Mouse (Mus musculus) stomach, embryonic 15.5 days (tissue): Measurements from ENCODE around the gene Zfhx2. TPM values are rescaled to one million over a fixed set of nuclear protein-coding genes. Genes with fewer than 3 reads are reported as not detected.

Source experiments
- ATAC-seq: fragments of 200-750 bp; cut with Nextera tagmentation; 2 replicates; pipeline ENCODE4 v1.8.0; 2017; ENCODE audit warnings: low read depth, moderate number of reproducible peaks, moderate TSS enrichment; ENCODE audit not compliant: insufficient read depth, low FRiP score
- H3K27ac ChIP-seq: fragments of 300-500 bp; sonication (generic); 2 replicates; pipeline ENCODE4 v1.5.1; 2015; ENCODE audit warnings: mild to moderate bottlenecking, inconsistent platforms
- H3K27me3 ChIP-seq: fragments of 300-500 bp; sonication (generic); replicated peaks from 2 replicates; pipeline ENCODE4 v1.6.1; 2015; ENCODE audit warnings: inconsistent platforms
- H3K36me3 ChIP-seq: fragments of 300-500 bp; sonication (generic); 2 replicates; pipeline ENCODE4 v1.6.1; 2015; ENCODE audit warnings: inconsistent platforms
- H3K4me1 ChIP-seq: fragments of 300-500 bp; sonication (generic); 2 replicates; pipeline ENCODE4 v1.6.1; 2015; ENCODE audit warnings: inconsistent platforms
- H3K4me2 ChIP-seq: fragments of 300-500 bp; sonication (generic); 2 replicates; pipeline ENCODE4 v1.6.1; 2015; ENCODE audit warnings: mild to moderate bottlenecking, inconsistent platforms
- H3K4me3 ChIP-seq: fragments of 300-500 bp; sonication (generic); replicated peaks from 2 replicates; pipeline ENCODE4 v1.5.1; 2015; ENCODE audit warnings: inconsistent platforms
- H3K9ac ChIP-seq: fragments of 300-500 bp; sonication (generic); 2 replicates; pipeline ENCODE4 v1.6.1; 2015; ENCODE audit warnings: inconsistent platforms
- H3K9me3 ChIP-seq: fragments of 300-500 bp; sonication (generic); 2 replicates; pipeline ENCODE4 v1.6.1; 2016; ENCODE audit warnings: inconsistent platforms
- WGBS: fragments of 180-500 bp; shearing (Covaris S2); methylation state at CpG from one replicate; pipeline ENCODE4 v1.1.7; 2015; 5-methylcytosine and 5-hydroxymethylcytosine counted together
- polyA plus RNA-seq: library from polyadenylated mRNA; unstranded; fragments of >200 nt; fragmentation: Nextera tagmentation; extraction: Ambion mirVana; gene quantifications from 2 replicates; pipeline ENCODE4 v1.2.1, GENCODE M21; 2015

Zfhx2 gene
- polyA plus RNA-seq, 1 experiment from 2014 or later: 4.4 TPM

DNA sequence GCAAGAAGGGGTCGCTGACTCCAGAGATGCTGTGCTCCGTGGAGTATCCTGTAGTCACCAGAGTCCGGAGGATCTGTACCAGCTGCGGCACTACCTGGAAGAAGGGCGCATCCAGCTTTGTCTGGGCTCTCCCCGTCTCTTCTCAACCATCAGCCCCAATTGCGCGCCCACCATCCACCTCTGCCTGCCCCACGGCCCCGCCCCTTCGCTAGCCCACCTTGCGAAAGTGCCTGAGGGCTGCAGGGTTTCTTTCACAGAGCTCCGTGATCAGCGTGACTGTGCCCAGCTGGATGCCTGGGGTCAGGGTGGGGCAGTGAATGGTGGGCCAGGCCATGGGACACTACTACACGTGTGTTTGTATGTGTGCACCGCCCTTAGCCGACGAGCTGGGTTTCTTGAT lies 12.2 kb upstream of the Zfhx2 start:
- no peak overlapping the region for H3K4me2 ChIP-seq

DNA sequence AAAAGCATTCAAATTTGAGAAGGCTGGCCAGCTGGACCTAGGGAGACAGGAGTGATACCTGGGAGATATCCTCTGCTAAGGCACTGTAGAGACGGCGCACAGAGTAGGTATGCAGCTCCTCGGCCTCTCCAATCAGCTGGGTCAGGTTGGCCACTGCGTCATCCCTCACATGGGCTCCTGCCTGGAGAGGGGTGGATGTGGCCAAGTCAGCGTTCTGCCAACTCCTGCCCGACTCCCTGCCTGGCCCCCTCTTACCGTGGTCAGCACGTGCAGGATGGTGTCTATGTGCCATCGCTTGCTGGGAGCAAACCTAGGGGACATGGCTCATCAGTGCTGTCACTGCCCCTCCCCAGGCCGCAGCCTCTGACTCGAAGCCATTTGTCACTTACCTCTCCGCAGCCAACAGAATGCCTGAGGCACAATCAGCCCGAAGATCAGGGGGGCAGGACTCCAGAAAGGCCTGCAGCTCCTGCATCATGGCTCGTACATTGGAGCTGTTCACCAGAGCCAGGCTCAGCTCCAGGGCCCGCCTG lies 10.2 kb upstream of the Zfhx2 start:
- H3K36me3 ChIP-seq: peaks cover 6% of the 10 kb centered on the region; the same call in 1 of the 2 replicates
- H3K27ac ChIP-seq: no peak overlapping the region
- H3K9ac ChIP-seq: no peak overlapping the region
- WGBS: 76% methylated on average over 15 of the region's 15 CpGs
- no peaks in the 10 kb centered on the region for H3K27me3 ChIP-seq
- no peak overlapping the region for H3K4me2 ChIP-seq
- H3K9me3 ChIP-seq: no peaks in the 10 kb centered on the region
- no peak for ATAC-seq
- H3K4me3 ChIP-seq: no peak overlapping the region
- H3K4me1 ChIP-seq: peaks cover 21% of the 10 kb centered on the region

More for the DNA sequence above, 12.2 kb upstream of the Zfhx2 start:
- peaks cover 29% of the 10 kb centered on the region for H3K4me1 ChIP-seq
- no peak overlapping the region for H3K4me3 ChIP-seq
- peaks cover 6% of the 10 kb centered on the region; the same call in 1 of the 2 replicates for H3K36me3 ChIP-seq
- no peaks in the 10 kb centered on the region for H3K27me3 ChIP-seq
- H3K27ac ChIP-seq: no peak overlapping the region
- no peaks in the 10 kb centered on the region for H3K9me3 ChIP-seq
- WGBS: 80% methylated on average over 18 of the region's 18 CpGs
- no peak for ATAC-seq
- H3K9ac ChIP-seq: no peak overlapping the region

DNA sequence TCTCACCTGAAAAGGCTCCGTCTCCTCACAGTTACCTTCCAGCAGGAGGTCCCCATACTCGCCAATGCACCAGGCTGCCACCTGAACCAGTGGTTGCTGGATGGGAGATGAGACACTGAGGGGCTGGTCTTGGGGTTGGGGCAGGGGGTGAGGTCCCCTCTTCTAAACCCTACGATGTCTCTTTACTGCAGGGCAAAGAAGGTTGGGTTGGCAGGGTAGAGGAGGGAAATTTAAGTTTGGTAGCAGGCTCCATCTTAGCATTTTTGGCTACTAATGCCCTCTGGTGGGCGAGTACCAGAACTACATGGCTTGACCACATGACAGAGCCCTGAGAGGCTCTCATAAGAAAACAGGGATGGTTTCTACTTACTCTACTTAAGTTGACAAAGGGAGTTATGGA lies 9.5 kb upstream of the Zfhx2 start:
- Histone ChIP-seq H3K9me3 (no peaks in the 10 kb centered on the region), H3K36me3 (peaks cover 6% of the 10 kb centered on the region; the same call in 1 of the 2 replicates), H3K27ac (no peak overlapping the region), H3K4me1 (peaks cover 24% of the 10 kb centered on the region), H3K4me2 (no peak overlapping the region), H3K4me3 (no peak overlapping the region), H3K9ac (no peak overlapping the region), H3K27me3 (no peaks in the 10 kb centered on the region)
- 53% methylated on average over 4 of the region's 4 CpGs for WGBS
- no peak for ATAC-seq

DNA sequence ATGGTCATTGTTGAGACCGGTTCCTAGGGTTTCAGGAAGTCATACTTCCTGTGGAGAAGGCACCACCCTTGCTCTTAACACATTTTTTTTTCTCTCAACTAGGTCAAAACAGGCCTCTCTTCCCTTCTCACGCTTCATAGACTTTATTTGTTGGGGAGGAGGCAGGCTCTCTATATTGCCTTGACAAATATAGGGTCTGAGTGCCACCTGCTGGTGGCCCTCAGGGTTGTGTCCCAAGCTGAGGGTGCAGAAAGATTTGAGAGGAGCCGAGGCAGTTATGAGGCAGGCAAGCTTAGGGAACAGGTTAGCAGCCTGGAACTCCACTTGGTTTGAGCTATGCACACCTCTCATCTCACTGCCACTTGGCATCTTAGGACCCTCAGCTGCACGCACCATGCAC lies 5.9 kb upstream of the Zfhx2 start:
- Histone ChIP-seq H3K27ac (0 out of 2 replicates have a peak overlapping the region, but pooled peaks have one; percentile 11), H3K4me2 (no peak overlapping the region), H3K27me3 (no peaks in the 10 kb centered on the region), H3K4me3 (no peak overlapping the region), H3K4me1 (peaks cover 19% of the 10 kb centered on the region), H3K9ac (no peak overlapping the region), H3K36me3 (peaks cover 6% of the 10 kb centered on the region; the same call in 1 of the 2 replicates), H3K9me3 (no peaks in the 10 kb centered on the region)
- no peak for ATAC-seq
- 63% methylated on average over 4 of the region's 4 CpGs for WGBS

DNA sequence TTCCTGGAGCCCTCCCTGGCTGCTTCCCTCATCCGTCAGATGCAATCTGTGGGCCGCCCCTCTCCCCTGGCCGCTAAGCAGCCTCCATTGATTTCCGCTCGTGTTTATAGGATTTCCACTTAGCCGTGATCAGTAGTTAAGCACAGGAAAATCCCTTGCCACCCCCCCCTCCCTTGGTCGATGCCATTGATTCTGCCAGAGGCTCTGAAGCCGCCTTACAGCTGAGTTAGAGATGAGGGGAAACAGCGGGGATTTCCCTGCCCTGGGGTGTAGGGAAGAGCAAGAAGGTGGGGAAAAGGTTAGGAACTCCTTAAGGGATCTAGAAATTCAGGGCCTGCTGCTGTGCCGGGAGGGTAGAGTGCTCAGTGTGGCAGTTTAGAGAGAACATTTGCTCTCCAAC lies 5.5 kb upstream of the Zfhx2 start:
- H3K9ac ChIP-seq: no peak overlapping the region
- H3K4me2 ChIP-seq: no peak overlapping the region
- H3K27ac ChIP-seq: 0 out of 2 replicates have a peak overlapping the region, but pooled peaks have one; percentile 11
- no peak overlapping the region for H3K4me3 ChIP-seq
- H3K36me3 ChIP-seq: peaks cover 6% of the 10 kb centered on the region; the same call in 1 of the 2 replicates
- no peak for ATAC-seq
- 70% methylated on average over 10 of the region's 10 CpGs for WGBS
- H3K4me1 ChIP-seq: peaks cover 19% of the 10 kb centered on the region
- no peaks in the 10 kb centered on the region for H3K9me3 ChIP-seq
- no peaks in the 10 kb centered on the region for H3K27me3 ChIP-seq

DNA sequence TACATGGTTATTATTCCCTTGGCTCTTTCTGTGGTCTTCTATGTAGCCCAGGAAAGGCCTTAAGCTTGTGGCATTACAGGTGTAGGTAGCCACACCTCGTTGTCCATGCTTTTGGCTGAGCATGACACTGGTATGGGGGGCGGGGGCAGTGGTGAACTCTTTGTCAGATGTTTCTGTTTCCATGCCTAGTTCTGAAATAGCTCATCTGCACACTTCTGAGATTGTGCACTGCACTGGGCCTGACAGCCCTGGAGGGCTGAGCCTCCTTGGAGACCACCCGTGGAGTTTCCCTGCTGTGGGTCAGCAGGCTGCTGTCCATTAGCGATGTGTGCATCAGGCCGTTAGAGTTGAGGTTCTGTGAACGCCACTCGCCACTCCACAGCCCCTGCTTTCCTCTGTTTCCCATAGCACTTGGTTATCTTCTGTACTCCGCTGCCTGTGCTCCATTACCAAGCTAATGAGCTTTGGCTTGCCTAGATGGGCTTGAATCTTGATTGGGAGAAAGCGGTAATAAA lies 4.5 kb upstream of the Zfhx2 start:
- 52% methylated on average over 9 of the region's 9 CpGs for WGBS
- Histone ChIP-seq H3K9me3 (no peaks in the 10 kb centered on the region), H3K4me1 (peaks cover 22% of the 10 kb centered on the region), H3K36me3 (peaks cover 6% of the 10 kb centered on the region; the same call in 1 of the 2 replicates), H3K27me3 (no peaks in the 10 kb centered on the region), H3K27ac (no peak overlapping the region), H3K4me2 (peak overlapping the region; percentile 6; the same call in 1 of the 2 replicates), H3K4me3 (no peak overlapping the region), H3K9ac (no peak overlapping the region)
- no peak for ATAC-seq

DNA sequence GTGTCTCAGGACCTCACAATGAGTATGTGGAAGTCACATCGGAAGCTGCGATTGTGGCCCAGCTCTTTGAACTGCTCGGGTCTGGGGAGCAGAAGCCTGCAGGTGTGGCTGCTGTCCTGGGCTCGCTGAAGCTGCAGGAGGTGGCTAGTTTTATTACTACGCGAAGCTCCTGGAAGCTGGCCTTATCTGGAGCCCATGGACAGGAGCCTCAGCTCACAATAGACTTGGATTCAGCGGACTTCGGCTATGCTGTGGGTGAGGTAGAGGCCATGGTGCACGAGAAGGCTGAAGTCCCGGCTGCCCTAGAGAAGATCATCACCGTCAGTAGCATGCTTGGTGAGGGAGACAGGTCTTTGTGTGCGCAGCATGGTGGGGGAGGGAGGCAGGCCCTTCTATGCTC lies 3.5 kb upstream of the Zfhx2 start:
- H3K4me3 ChIP-seq: peak overlapping the region; percentile 75
- no peak for ATAC-seq
- H3K27ac ChIP-seq: 0 out of 2 replicates have a peak overlapping the region, but pooled peaks have one; percentile 3
- H3K9ac ChIP-seq: peak overlapping the region; percentile 59; the same call in 1 of the 2 replicates
- H3K9me3 ChIP-seq: no peaks in the 10 kb centered on the region
- 52% methylated on average over 12 of the region's 12 CpGs for WGBS
- H3K27me3 ChIP-seq: no peaks in the 10 kb centered on the region
- H3K4me1 ChIP-seq: peaks cover 30% of the 10 kb centered on the region
- peak overlapping the region; percentile 72 for H3K4me2 ChIP-seq
- peaks cover 3% of the 10 kb centered on the region; the same call in 1 of the 2 replicates for H3K36me3 ChIP-seq

DNA sequence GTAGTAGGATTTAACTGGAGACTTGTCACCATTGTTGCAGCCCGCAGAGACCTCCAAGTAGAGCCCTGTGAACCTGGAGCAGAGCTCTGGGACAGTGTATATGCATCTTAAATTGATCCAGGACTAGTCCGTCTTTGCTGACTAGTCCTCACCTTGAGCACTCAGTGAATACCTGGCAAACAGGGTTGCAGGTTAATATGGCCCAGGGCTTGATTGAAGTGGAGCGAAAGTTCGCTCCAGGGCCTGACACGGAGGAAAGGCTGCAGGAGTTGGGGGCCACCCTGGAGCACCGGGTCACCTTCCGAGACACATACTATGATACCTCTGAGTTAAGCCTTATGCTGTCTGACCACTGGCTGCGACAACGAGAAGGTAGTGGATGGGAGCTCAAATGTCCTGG lies 3.1 kb upstream of the Zfhx2 start:
- 51% methylated on average over 9 of the region's 9 CpGs for WGBS
- H3K9me3 ChIP-seq: no peaks in the 10 kb centered on the region
- no peaks in the 10 kb centered on the region for H3K27me3 ChIP-seq
- no peaks in the 10 kb centered on the region for H3K36me3 ChIP-seq
- H3K9ac ChIP-seq: peak overlapping the region; percentile 59
- peak overlapping the region; percentile 76 for H3K27ac ChIP-seq
- peaks cover 30% of the 10 kb centered on the region for H3K4me1 ChIP-seq
- H3K4me2 ChIP-seq: peak overlapping the region; percentile 72
- ATAC-seq: no peak
- peak overlapping the region; percentile 75 for H3K4me3 ChIP-seq

DNA sequence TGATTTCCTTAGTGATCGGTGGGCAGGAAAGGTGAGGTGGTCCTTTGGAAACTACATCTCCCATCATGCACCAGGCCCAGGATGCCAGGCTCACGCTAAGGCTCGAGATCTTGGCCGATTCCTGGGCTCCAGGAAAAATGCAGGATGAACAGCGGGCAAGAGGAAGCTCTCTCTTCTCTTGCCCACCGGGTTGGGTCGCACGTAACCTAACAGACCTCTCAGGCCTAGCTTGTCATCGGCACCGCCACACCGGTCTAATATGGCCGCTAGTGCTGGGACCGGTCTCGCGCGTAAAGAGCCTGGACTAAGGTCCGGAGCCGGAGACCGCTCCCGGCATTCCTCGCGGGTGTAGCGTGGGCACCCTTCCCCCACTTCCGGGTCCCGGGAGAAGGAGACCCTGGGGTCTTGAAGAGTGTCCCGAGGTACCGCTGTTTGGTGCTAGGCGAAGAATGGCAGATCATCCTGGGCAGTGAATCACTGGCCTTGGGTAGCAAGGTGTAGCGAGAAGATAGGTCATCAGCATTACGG lies 2.6 kb upstream of the Zfhx2 start, which contains the start of gene Thtpa:
Thtpa (plus strand) TSS at position 81 of the 528 bp plus-strand sequence.
- ATAC-seq: peak; percentile 63
- Histone ChIP-seq H3K9ac (peak within 1 kb of the TSS; percentile 59), H3K4me1 (peaks cover 30% of the 10 kb centered on the region), H3K27ac (peak within 1 kb of the TSS; percentile 76), H3K36me3 (no peaks in the 10 kb centered on the region), H3K4me3 (peak within 1 kb of the TSS; percentile 75), H3K9me3 (no peaks in the 10 kb centered on the region), H3K4me2 (peak within 1 kb of the TSS; percentile 72), H3K27me3 (no peaks in the 10 kb centered on the region)
- under 1% methylated on average over 30 of the region's 30 CpGs for WGBS

DNA sequence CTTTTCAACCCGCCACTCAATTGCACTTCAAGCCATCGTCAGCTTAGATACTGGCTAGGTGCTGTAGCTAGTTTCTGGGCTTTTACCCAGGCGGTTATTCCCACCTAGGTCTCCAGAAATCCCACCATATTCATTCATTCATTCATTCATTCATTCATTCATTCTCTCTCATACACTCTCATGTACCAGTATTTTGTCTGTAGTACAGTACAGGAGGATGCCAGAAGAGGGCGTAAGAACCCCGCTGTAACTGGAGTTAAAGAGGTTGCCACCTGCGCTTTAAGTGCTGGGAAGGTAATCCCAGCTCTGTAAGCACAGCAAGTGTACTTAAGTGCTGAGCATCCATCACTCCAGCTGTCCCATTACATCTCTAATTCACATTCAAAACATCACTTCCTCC lies 1.8 kb upstream of the Zfhx2 start:
- H3K27ac ChIP-seq: no peak overlapping the region
- 37% methylated on average over 6 of the region's 6 CpGs for WGBS
- ATAC-seq: no peak
- peak overlapping the region; percentile 72; the same call in 1 of the 2 replicates for H3K4me2 ChIP-seq
- H3K9me3 ChIP-seq: no peaks in the 10 kb centered on the region
- H3K9ac ChIP-seq: no peak overlapping the region
- H3K36me3 ChIP-seq: no peaks in the 10 kb centered on the region
- H3K4me1 ChIP-seq: peaks cover 30% of the 10 kb centered on the region
- peak overlapping the region; percentile 75; the same call in 1 of the 2 replicates for H3K4me3 ChIP-seq
- H3K27me3 ChIP-seq: no peaks in the 10 kb centered on the region

DNA sequence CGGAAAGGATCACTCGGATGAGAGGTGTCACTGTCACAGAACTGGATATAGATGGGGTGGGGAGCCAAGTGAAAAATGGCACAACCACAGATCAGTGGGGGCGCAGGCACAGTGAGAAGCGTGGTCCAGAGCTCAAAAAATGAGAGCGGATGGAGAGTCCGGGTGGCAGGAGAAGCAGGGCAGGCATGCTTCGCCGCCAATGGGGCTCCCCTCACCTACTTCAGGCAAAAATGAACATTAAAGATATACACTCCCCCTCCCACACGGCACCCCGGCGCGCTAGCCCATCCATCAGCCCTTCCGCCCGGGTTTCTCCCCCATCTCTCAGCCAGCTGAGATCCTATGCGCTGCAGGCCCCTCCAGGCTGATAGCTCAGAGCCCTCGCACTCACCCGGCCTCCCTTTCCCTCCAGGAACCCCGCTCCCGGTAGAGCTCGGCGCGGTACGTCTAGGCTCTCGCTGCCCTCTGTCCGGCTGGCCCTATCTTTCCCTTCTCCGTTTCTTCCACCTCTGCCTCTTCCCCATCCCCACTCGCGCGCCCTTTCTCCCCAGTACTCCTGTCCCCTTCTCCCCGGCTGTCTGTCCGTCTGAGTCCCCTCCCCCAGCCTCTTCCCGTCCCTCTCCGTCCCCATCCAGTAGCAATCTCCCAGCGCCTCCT lies 787 bp downstream of the Zfhx2 start:
- peak overlapping the region; percentile 77 for H3K27ac ChIP-seq
- peak overlapping the region; percentile 60 for H3K4me3 ChIP-seq
- ATAC-seq: no peak

More for the DNA sequence above, 787 bp downstream of the Zfhx2 start:
- Histone ChIP-seq H3K9me3 (no peaks in the 10 kb centered on the region), H3K27me3 (no peaks in the 10 kb centered on the region), H3K9ac (peak overlapping the region; percentile 25; the same call in 1 of the 2 replicates), H3K36me3 (no peaks in the 10 kb centered on the region), H3K4me1 (peaks cover 22% of the 10 kb centered on the region), H3K4me2 (peak overlapping the region; percentile 81)
- 6% methylated on average over 34 of the region's 34 CpGs for WGBS
